Mouse (Mus musculus): Measurements from ENCODE around the gene Rftn1.

GRCm38 (mm10) chr17:50104131-50104530 lies 86.3 kb downstream of the Rftn1 start:
- TF ChIP-seq CTCF (IDR thresholded peaks at IDR 0.05; ENCODE audit: low read depth) (no peak), EP300 (IDR thresholded peaks at IDR 0.05; ENCODE audit: low read depth) (no peak)

Measured in heart, postnatal 0 days (tissue).